Comparison of ENCODE assay signal across 11 mouse cellular contexts in the genomic region with DNA sequence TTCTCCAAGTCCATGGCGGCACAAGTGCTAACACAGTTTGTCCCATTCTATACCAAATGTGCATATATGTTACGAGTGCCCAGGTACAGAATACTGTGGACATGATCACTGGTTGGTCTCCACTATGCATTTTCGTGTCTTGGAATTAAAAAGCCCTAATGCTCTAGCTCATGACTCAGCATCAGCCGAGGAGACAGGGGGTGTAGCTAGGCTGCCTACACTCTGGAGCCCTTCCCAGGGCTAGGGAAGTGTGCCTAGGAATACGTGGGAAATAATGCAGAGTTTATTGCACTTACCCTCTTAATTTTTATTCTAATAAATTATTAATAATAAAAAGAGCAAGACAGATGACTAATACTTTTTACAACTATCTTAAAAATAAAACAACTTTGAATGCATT. TPM values are rescaled to one million over a fixed set of nuclear protein-coding genes. Genes with fewer than 3 reads are reported as not detected.
"Had no signal": no experiment of that assay in that cellular context is flagged by ENCODE, and none has a peak within 500 bp of the region (broad histone marks: within the 10 kb centered on the region; RNA-seq: fewer than 3 reads in every experiment).

No protein-coding gene starts in this region.

- ATAC-seq: midbrain, embryonic 16.5 days had no signal

- DNase-seq: lung, adult 18-20 months; lung, embryonic 14.5 days; lung, postnatal 10 days; lung, postnatal 4 days; midbrain, embryonic 14.5 days; right cerebral cortex, postnatal 25 days; thymus, adult 18-20 months; thymus, postnatal 14 days; thymus, postnatal 36 days had no signal

RNA-seq across cellular contexts. Expression of gene Tdrd1, which starts 37.1 kb away (rescaled TPM):
- total RNA-seq: megakaryocyte-erythroid progenitor cell, adult 5-6 weeks had no signal
